Mouse (Mus musculus) B cell, adult 2 months (primary cell): Measurements from ENCODE around the gene Tln1.
A peak's percentile ranks its signal among the peaks of the same experiment; 100 is the strongest.
"Not testable (repeated sequence)": the region's sequence is repeated elsewhere in the genome, so short reads cannot be mapped to it uniquely, and the experiment has no call there.

Experiments used
- DNase-seq, 2 experiments: peaks; one replicate each; pipeline ENCODE4 v3.0.0; 2022

Gene Tln1

DNA sequence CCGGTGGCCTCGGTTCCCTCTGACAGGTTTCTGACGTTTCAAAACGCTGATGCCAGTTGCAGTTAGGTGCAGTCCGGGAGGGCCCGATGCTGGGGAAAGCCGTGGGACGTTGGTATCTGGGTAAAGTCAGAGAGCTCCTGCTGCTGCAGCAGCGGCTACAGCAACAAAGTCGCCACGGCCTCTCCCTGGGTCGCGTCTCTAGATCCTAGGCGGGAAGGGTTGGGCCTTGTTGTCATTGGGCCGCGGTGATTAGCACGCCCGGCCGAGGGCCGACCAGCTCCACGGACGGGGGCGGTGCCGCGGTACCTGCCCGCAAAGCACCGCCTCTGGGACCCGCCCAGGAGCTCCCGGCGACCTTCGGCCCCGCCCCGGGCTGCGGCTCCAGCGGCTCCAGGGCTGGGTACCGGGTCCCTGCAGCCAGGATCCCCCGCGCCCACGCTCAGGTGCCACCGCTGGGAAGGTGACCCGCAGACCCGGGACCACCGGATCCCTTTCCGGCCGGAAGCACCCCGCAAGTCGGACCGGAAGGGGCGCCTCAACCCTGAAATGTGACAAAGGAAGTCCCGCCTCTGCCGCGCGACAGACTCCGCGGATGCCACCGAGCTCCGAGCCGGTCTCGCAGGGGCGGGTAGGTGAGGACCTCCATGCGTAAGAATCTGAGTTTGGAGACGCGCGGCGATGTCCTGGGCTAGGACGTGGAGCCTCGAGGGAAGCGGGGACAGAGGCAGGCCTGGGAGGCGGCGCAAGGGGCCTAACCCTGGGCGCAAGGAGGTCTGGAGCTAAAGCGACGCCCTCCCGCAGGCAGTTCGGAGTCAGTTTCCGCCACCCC is 16.1 kb upstream of the Tln1 start, which contains the start of the genes Rgp1 and Gba2:
Gene Rgp1, plus strand, starts transcription at position 340 of the 829 bp plus-strand sequence.
Gene Gba2, minus strand, starts transcription at position 498 of the 829 bp plus-strand sequence.
- peak; percentile 81 to 85 for DNase-seq

- DNase-seq = no peak
Measured at GRCm38 (mm10) chr4:43577237-43577881, 14.9 kb upstream of the Tln1 start.

- no peak for DNase-seq
Measured at GRCm38 (mm10) chr4:43575356-43575755, 12.9 kb upstream of the Tln1 start.

GRCm38 (mm10) chr4:43573561-43573960 is 11.1 kb upstream of the Tln1 start:
- DNase-seq = no peak

DNA sequence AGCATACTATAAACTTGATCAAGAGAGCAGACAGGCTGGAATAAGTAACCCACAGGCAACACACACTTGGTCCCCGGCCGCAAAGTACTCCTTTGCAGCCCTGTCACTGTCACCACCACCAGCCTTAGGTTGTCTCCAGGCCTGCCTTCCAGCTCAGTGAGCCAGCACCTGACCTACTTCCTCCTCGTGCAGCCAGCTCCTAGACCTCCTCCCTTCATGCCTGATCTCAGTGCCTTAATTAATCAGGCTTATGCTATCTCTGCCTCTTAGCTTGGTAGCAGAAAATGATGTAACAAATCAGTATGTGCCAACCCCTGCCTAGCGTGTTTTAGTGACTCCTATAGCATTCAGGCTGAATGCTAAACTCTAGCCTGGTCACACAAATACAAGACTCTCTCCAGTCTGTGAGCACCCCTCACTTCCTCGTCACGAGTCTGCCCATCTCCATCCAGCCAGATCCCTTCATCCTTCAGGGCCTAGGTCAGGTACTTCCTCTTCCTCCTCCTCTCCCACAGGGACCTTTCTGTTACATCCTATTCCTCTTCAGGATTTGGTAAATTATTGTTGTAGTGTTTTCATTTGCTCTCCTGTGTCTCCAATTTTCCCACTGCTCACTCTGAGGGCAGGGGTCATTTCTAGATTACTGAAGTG is 9.0 kb upstream of the Tln1 start:
- no peak for DNase-seq

DNA sequence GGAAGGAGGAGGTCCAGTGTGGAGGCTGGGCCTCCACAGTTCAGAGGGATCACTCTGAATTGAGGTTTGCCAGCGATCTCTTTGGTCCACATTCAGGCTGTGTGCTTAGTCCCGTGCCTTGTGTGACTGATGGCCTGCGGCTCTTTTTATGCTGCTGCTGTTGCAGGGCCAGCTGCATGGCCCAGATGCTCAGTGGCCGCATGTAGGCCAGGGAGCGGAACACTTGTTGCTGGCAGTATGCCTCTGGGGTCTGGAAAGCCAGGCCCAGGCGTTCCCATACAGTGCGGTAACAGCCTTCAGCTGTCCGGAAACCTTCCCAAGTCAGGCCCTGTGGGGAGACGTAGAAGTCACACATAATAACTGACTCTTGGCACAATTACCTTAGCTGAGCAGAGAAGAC is 4.6 kb upstream of the Tln1 start:
- no peak for DNase-seq

GRCm38 (mm10) chr4:43564231-43564630 is 1.7 kb upstream of the Tln1 start:
- no peak for DNase-seq

GRCm38 (mm10) chr4:43563601-43563875 is 1.0 kb upstream of the Tln1 start:
- DNase-seq = no peak

DNA sequence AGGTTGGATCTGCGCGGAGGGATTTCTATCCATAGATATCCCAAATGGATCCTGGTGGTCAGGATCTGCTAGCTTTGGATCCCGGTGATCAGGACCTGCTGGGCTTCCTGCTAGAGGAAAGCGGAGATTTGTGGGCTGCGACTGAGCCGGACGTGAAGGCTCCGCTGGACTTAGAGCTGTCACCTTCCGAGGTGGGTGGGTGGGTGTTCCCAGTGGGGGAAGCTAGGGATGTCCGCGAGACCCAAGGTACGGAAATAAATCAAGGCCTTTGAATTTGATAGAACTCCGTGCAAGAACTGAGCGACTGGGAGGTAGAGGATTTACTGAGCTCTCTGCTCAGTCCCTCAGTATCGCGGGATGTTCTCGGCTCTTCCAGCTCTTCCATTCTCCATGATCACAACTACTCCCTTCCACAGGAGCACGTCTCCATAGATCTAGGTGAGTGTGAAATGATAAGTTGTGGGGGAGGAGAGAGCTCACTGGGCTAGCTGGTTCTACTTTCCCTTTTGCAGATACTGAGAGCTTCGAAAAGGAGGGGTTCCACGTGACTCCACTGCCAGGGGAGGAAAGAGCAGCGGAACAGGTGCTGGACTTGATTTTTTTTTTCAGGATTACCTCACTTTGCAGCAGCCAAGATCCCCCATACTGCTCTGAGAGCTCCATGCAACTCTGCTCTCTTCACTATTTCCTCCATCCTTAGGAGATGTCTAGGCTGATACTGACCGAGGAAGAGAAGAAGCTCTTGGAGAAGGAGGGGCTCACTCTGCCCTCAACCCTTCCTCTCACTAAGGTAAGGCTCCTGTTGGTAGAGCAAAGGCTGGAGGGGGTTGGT is 494 bp upstream of the Tln1 start:
- DNase-seq = peak in 1 of 2 experiments; percentile 19

DNA sequence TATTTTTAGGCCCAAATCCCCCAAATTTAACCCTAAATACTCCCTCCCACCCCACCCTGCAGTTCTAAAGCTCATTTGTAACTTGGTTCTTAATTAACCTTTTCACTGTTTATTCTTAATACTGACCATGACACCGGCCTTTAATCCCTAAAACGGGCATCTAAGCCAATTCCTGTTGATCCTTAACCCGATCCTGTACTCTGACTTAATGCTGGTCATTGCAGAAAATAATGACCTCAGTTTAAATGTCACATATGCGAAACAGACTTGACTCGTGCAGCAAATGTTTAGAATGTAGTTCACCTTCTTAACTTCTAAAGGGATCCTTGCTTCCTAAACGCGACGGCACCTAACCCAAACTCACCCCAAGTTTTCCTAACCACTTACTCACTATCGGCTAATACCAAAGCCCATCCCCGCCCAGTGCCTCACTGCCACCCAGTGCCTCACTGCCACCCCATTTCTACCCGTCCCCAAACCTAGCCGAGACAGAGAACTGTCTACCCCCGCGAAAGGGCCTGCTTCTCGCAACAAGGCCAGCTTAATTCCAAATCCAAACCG is 975 bp downstream of the Tln1 start:
- DNase-seq = no peak

DNA sequence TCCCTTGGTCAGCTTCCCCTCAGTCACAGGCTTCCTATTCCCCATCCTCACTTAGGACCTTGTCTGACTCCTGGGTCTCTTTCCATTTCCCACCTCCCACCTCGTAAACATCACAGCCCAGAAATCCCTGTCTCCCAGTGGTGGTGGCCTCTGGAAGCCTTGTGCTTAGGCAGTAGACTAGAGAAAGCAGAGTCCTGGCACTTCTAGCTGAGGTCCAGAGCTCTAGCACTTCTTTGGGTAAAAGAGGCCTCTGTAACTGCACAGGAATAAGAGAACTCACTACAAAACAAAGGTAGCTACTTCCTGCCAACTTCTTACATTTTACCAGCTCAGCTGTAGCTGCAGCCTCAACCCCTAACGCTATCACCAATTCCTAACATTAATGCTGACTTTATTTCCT is 1.5 kb downstream of the Tln1 start:
- no peak for DNase-seq

DNA sequence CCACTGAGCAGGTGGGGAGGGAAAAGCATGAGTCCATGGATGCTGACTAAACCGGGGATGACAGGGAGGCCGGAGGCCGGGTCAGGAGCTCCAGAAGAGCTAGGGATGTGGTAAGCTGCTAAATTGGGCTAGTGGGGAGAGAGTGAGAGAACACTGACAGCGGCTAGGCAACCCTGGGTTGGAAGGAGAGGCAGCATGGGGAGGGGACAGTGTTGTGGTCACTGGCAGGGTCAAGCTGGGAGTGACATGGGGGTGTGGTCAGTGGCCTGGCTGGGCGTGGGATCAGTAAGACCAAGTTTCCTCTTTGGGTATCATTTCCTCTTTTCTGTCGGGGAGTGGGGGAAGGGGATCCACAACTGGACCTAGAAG is 2.3 kb downstream of the Tln1 start:
- DNase-seq = peak in 1 of 2 experiments; percentile 38

GRCm38 (mm10) chr4:43559519-43560242 is 2.8 kb downstream of the Tln1 start:
- no peak for DNase-seq

DNA sequence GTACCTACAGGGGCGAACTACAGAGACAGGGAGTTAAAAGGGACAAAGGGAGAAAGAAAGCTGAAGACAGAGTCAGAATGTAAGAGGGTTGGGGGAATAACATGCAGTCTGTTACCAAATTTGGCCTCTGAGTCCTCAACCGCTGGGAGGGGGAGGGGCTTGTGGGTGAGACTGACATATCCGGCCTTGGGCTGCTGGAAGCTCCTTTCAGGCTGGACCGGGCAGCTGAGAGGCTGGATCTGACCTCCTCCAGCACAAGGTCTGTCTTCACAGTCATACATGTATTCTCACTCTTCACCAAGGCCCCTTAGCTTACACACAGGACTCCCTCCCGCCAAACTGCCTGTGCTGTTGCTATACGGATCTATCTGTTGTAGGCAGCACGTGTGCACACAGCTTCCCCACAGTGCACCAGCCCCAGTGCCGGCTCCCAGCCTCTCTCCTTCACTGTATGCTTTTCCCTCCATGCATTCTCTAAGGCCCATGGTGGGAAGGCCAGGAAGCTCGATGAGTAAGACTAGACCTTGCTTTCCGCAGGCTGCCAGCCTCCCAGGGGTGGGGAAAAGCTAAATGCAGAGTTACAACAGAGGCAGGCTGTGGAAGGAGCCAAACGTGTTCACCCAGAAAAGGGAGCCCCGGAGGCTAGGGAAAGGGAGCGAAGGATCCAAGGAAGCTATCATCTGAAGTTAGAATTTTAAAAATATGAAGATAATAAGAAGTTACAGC is 3.7 kb downstream of the Tln1 start:
- DNase-seq = peak; percentile 65 to 66

DNA sequence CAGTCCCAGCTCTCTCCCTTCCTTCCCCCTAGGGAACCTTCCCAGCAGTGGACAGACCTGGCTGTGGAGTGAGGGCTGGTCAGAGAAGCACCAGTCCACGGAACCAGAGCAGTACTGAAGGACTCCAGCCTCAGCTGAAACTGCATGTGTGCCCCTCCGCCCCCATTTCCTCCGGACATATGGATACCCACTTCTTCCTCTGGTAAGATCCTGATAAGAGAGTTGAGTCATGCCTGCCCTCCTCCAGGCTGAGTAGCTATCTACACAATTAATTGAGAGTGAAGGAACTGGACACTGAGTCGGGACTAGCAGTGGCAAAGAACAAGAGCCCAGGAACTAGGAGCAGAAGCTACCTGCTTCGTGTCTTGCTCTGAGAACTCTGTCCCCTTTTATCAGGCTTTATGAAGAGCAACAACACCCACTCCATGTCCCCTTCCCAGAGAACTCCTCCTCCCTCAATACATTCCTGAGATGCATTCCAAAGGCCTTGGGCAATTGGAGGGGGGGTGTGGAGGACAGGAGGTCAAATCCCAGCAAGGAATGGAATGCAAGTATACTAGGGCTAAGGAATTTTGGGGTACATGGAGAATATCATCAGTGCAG is 4.4 kb downstream of the Tln1 start:
- DNase-seq = no peak

- no peak for DNase-seq
Measured at GRCm38 (mm10) chr4:43555926-43556325, 6.6 kb downstream of the Tln1 start.

- DNase-seq = no peak
Measured at GRCm38 (mm10) chr4:43553891-43554290, 8.6 kb downstream of the Tln1 start.

DNA sequence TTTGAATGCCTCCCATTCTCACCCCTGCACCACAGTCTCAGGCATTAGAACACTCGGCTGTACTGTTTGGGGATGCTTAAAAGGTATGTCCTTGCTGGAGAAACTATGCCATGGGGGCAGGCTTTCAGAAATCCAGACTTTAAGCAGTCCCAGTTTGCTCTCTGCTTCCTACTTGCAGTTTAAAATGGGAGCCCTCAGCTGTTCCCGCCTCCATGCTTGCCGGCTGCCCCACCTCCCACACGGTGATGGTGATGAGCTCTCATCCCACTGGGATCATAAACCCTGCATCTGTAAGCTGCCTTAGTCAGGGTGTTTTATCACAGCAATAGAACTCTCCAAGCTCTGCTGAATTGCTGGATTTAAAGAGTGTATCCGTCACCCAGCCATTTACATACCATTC is 10.1 kb downstream of the Tln1 start:
- no peak for DNase-seq

DNA sequence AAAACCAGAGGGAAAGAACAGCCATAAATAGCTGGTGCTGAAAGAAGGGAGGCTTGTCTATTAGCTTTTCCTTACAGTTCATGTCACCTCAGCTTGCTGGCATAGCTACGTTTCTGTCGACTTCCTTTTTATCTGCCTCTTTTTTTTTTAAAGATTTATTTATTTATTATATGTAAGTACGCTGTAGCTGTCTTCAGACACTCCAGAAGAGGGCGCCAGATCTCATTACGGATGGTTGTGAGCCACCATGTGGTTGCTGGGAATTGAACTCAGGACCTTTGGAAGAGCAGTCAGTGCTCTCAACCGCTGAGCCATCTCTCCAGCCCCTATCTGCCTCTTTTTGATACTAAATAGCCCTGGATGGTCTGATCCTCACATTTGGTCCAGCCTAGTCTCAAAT is 10.6 kb downstream of the Tln1 start:
- not testable (repeated sequence) for DNase-seq

GRCm38 (mm10) chr4:43549055-43549454 is 13.4 kb downstream of the Tln1 start:
- DNase-seq = no peak

GRCm38 (mm10) chr4:43547160-43547559 is 15.3 kb downstream of the Tln1 start:
- DNase-seq = no peak
